Mouse (Mus musculus): ENCODE results near the gene Lsm14a. TPM values are rescaled to one million over a fixed set of nuclear protein-coding genes. Genes with fewer than 3 reads are reported as not detected.

Gene Lsm14a
- total RNA-seq (2023), result 189 TPM

DNA sequence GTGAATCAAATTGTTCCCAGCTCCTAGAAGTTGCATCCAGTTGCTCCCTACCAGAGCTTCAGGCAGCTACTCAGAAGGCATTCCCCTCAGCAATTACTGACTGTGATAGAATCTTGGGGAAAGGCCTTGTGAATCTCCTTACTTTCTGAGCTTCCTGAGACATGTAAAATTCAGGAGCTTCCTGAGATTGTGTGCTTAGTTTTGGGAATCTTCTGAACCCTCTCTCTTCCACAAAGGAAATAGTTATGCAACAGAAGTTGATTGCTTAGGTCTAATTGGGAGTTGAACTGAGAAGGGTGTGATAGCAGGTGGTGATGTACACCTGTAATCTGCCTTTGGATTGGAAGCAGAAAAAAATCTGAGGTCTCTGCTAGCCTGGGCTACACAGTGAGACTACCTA lies at the start of gene Lsm14a:
Gene Lsm14a, minus strand, starts transcription at position 101 of the 400 bp plus-strand sequence.

GRCm38 (mm10) chr7:34313443-34313875 lies 79.7 kb downstream of the Lsm14a start, which contains the start of gene 4931406P16Rik:
Gene 4931406P16Rik, minus strand, starts transcription at chr7:34313551.

Other genes starting within 250 kb of the Lsm14a start
- gene Uba2, start 223.7 kb downstream of the Lsm14a start, total RNA-seq (2023), result 79.6 TPM
- 34.5 TPM for gene Pdcd2l, start 196.7 kb downstream of the Lsm14a start, total RNA-seq (2023)
- gene Gpi1, start 163.0 kb downstream of the Lsm14a start, total RNA-seq (2023), result 264 TPM
- gene Gm6096, start 142.3 kb downstream of the Lsm14a start, total RNA-seq (2023), result not detected
- 41.7 TPM for gene 4931406P16Rik, start 79.8 kb downstream of the Lsm14a start, total RNA-seq (2023)